Mouse (Mus musculus) lung, adult 2 months (tissue): Measurements from ENCODE around the gene Rhox3g.
"Not testable (repeated sequence)": the region's sequence is repeated elsewhere in the genome, so short reads cannot be mapped to it uniquely, and the experiment has no call there.

ENCODE experiments used
- CTCF ChIP-seq: fragments of 200-500 bp; IDR thresholded peaks from 2 replicates; pipeline ENCODE4 v1.5.1; 2011; ENCODE audit warnings: mild to moderate bottlenecking, low read length, control low read depth; ENCODE audit not compliant: insufficient read depth
- POLR2A ChIP-seq: fragments of 200-500 bp; IDR thresholded peaks from 2 replicates; pipeline ENCODE4 v1.6.1; 2011; ENCODE audit warnings: low read depth, mild to moderate bottlenecking, control low read depth, low read length, borderline replicate concordance; ENCODE audit errors: extremely low read depth

GRCm38 (mm10) chrX:37643370-37643769, 15.0 kb upstream of the Rhox3g start, which contains the start of gene Rhox2g:
- not testable (repeated sequence) for TF ChIP-seq CTCF, POLR2A
